Mouse (Mus musculus) limb, embryonic 15.5 days (tissue): ENCODE results near the gene Pkp1. TPM values are rescaled to one million over a fixed set of nuclear protein-coding genes. Genes with fewer than 3 reads are reported as not detected.
A peak's percentile ranks its signal among the peaks of the same experiment; 100 is the strongest.

Experiments
- ATAC-seq: fragments of 200-750 bp; cut with Nextera tagmentation; 2 replicates; pipeline ENCODE4 v1.8.0; 2017; ENCODE audit warnings: low read depth, moderate TSS enrichment; ENCODE audit not compliant: insufficient number of reproducible peaks, low FRiP score, low TSS enrichment
- H3K27ac ChIP-seq: fragments of 300-500 bp; sonication (generic); 2 replicates; pipeline ENCODE4 v1.5.1; 2015; ENCODE audit warnings: moderate library complexity, mild to moderate bottlenecking, inconsistent platforms
- H3K27me3 ChIP-seq: fragments of 300-500 bp; sonication (generic); 2 replicates; pipeline ENCODE4 v1.6.1; 2015; ENCODE audit warnings: inconsistent platforms
- H3K36me3 ChIP-seq: fragments of 300-500 bp; sonication (generic); 2 replicates; pipeline ENCODE4 v1.6.1; 2015; ENCODE audit warnings: inconsistent platforms
- H3K4me1 ChIP-seq: fragments of 300-500 bp; sonication (generic); 2 replicates; pipeline ENCODE4 v1.6.1; 2015; ENCODE audit warnings: inconsistent platforms
- H3K4me2 ChIP-seq: fragments of 300-500 bp; sonication (generic); 2 replicates; pipeline ENCODE4 v1.6.1; 2015; ENCODE audit warnings: mild to moderate bottlenecking, inconsistent platforms
- H3K4me3 ChIP-seq: fragments of 300-500 bp; sonication (generic); 2 replicates; pipeline ENCODE4 v1.5.1; 2015; ENCODE audit warnings: mild to moderate bottlenecking, inconsistent platforms
- H3K9ac ChIP-seq: fragments of 300-500 bp; sonication (generic); 2 replicates; pipeline ENCODE4 v1.6.1; 2015; ENCODE audit warnings: inconsistent platforms
- H3K9me3 ChIP-seq: fragments of 300-500 bp; sonication (generic); 2 replicates; pipeline ENCODE4 v1.6.1; 2016; ENCODE audit warnings: inconsistent platforms
- whole genome bisulfite sequencing: fragments of 180-500 bp; shearing (Covaris S2); methylation state at CpG from one replicate; pipeline ENCODE4 v1.1.7; 2015; 5-methylcytosine and 5-hydroxymethylcytosine counted together
- polyA plus RNA-seq: library from polyadenylated mRNA; unstranded; fragments of >200 nt; fragmentation: Nextera tagmentation; extraction: Ambion mirVana; gene quantifications from 2 replicates; pipeline ENCODE4 v1.2.1, GENCODE M21; 2015

Pkp1 gene
- polyA plus RNA-seq, 1 experiment from 2014 or later, result 89.7 TPM

DNA sequence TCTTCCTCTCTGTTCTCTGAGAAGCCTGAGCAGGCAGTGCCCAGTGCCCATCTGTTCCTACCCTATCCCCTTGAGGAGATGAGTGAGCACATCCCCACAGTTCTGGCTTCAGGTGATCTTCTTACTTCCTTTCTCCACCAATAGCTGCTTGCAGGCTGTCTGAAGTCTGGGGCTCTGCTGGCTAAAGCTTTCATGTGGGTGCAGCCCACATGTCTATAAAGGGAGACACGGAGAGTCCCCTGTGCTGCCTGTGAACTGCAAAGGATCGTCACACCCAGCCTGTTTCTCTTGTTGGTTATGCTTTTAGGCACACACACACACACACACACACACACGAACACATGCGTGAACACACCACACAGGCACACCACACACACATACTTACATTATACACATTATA is 46.0 kb downstream of the Pkp1 start:
- H3K9me3 ChIP-seq, result no peaks in the 10 kb centered on the region

DNA sequence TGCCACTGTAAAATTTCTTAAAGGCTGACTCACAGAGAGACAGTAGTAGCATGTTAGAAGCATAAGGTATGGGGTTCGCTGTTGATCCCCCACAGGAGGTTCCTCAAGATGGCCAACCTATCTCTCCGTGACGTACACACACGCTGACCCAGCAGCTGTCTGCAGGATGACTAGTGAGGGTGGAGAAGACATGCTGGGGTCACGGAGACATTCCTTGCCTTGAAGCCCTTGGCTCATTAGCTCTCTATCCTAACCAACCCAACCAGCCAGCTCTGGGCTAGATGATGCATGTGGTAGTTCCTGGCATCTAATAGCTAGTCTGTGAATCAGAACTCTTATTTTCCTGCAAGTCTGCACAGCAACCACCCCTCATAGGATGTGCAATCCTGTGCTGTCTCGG is 50.4 kb downstream of the Pkp1 start:
- H3K4me3 ChIP-seq, result no peak overlapping the region
- H3K27ac ChIP-seq, result no peak overlapping the region
- no peaks in the 10 kb centered on the region for H3K36me3 ChIP-seq
- H3K9me3 ChIP-seq, result no peaks in the 10 kb centered on the region
- H3K4me2 ChIP-seq, result no peak overlapping the region
- WGBS, result 88% methylated on average over 6 of the region's 6 CpGs
- no peaks in the 10 kb centered on the region for H3K4me1 ChIP-seq
- peaks cover 4% of the 10 kb centered on the region; the same call in 1 of the 2 replicates for H3K27me3 ChIP-seq
- H3K9ac ChIP-seq, result no peak overlapping the region
- no peak for ATAC-seq

More for the DNA sequence above, 46.0 kb downstream of the Pkp1 start:
- 71% methylated on average over 4 of the region's 4 CpGs for WGBS
- Histone ChIP-seq H3K4me3 (no peak overlapping the region), H3K4me2 (no peak overlapping the region), H3K36me3 (no peaks in the 10 kb centered on the region), H3K4me1 (no peaks in the 10 kb centered on the region), H3K9ac (no peak overlapping the region), H3K27ac (no peak overlapping the region), H3K27me3 (no peaks in the 10 kb centered on the region)
- no peak for ATAC-seq

- H3K36me3 ChIP-seq, result no peaks in the 10 kb centered on the region
- no peak overlapping the region for H3K27ac ChIP-seq
- ATAC-seq, result peak; percentile 73
- peaks cover 4% of the 10 kb centered on the region; the same call in 1 of the 2 replicates for H3K27me3 ChIP-seq
- H3K4me2 ChIP-seq, result no peak overlapping the region
- 44% methylated on average over 19 of the region's 19 CpGs for WGBS
- H3K4me1 ChIP-seq, result 0 out of 2 replicates have a peak, but pooled peaks cover 3% of the 10 kb centered on the region
- no peak overlapping the region for H3K4me3 ChIP-seq
- no peaks in the 10 kb centered on the region for H3K9me3 ChIP-seq
- no peak overlapping the region for H3K9ac ChIP-seq
Measured at GRCm38 (mm10) chr1:135865518-135866194, 53.4 kb downstream of the Pkp1 start.

GRCm38 (mm10) chr1:135864830-135865229 is 54.2 kb downstream of the Pkp1 start:
- H3K9ac ChIP-seq, result no peak overlapping the region
- H3K4me3 ChIP-seq, result no peak overlapping the region
- no peaks in the 10 kb centered on the region for H3K36me3 ChIP-seq
- 0 out of 2 replicates have a peak, but pooled peaks cover 3% of the 10 kb centered on the region for H3K4me1 ChIP-seq
- no peak for ATAC-seq
- WGBS, result 86% methylated on average over 6 of the region's 6 CpGs
- H3K4me2 ChIP-seq, result no peak overlapping the region
- no peaks in the 10 kb centered on the region for H3K9me3 ChIP-seq
- H3K27ac ChIP-seq, result no peak overlapping the region
- peaks cover 4% of the 10 kb centered on the region; the same call in 1 of the 2 replicates for H3K27me3 ChIP-seq

DNA sequence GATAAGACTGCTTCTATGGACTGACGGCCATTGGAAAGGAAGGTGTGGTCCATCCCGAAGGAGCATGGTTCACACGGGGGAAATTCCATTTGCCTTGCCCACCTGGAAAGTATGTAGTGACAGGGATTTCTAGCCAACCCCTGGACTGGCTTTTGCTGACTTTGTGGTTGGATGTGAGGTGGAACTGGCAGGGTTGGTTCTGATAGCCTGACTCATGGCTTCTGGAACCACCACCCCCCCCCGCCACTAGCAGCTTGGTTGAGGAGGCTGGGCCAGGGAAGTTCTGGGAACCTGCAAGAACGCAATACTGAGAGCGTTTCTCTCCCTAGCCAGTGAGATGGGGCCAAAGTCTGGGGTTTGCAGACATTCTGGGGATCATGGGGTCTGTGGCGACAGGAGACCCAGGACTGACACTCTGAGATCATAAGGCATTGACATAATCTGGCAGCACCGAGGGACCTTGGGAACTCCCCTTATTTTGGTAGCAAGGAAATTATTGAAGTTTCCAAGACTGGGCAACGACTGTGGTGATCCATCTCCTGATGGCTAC is 55.1 kb downstream of the Pkp1 start:
- 74% methylated on average over 9 of the region's 9 CpGs for WGBS

GRCm38 (mm10) chr1:135862561-135862960 is 56.4 kb downstream of the Pkp1 start:
- Histone ChIP-seq H3K36me3 (no peaks in the 10 kb centered on the region), H3K4me2 (no peak overlapping the region), H3K27ac (no peak overlapping the region; the same call in 1 of the 2 replicates), H3K9me3 (no peaks in the 10 kb centered on the region), H3K4me3 (no peak overlapping the region), H3K9ac (no peak overlapping the region), H3K4me1 (0 out of 2 replicates have a peak, but pooled peaks cover 3% of the 10 kb centered on the region), H3K27me3 (peaks cover 4% of the 10 kb centered on the region; the same call in 1 of the 2 replicates)
- 75% methylated on average over 5 of the region's 5 CpGs for WGBS
- no peak for ATAC-seq

More for the DNA sequence above, 55.1 kb downstream of the Pkp1 start:
- H3K36me3 ChIP-seq, result no peaks in the 10 kb centered on the region
- no peak overlapping the region for H3K27ac ChIP-seq
- H3K9ac ChIP-seq, result no peak overlapping the region
- H3K4me1 ChIP-seq, result 0 out of 2 replicates have a peak, but pooled peaks cover 3% of the 10 kb centered on the region
- no peak overlapping the region for H3K4me3 ChIP-seq
- H3K4me2 ChIP-seq, result no peak overlapping the region
- no peaks in the 10 kb centered on the region for H3K9me3 ChIP-seq
- H3K27me3 ChIP-seq, result peaks cover 4% of the 10 kb centered on the region; the same call in 1 of the 2 replicates
- ATAC-seq, result no peak

GRCm38 (mm10) chr1:135861980-135862552 is 56.9 kb downstream of the Pkp1 start:
- no peaks in the 10 kb centered on the region for H3K36me3 ChIP-seq
- no peak overlapping the region for H3K9ac ChIP-seq
- peaks cover 4% of the 10 kb centered on the region; the same call in 1 of the 2 replicates for H3K27me3 ChIP-seq
- no peaks in the 10 kb centered on the region for H3K9me3 ChIP-seq
- no peak overlapping the region; the same call in 1 of the 2 replicates for H3K27ac ChIP-seq
- 63% methylated on average over 9 of the region's 9 CpGs for WGBS
- peaks cover 5% of the 10 kb centered on the region; the same call in 1 of the 2 replicates for H3K4me1 ChIP-seq
- H3K4me3 ChIP-seq, result no peak overlapping the region
- H3K4me2 ChIP-seq, result no peak overlapping the region
- 0 out of 2 replicates have a peak, but pooled peaks have one; percentile 24 for ATAC-seq

DNA sequence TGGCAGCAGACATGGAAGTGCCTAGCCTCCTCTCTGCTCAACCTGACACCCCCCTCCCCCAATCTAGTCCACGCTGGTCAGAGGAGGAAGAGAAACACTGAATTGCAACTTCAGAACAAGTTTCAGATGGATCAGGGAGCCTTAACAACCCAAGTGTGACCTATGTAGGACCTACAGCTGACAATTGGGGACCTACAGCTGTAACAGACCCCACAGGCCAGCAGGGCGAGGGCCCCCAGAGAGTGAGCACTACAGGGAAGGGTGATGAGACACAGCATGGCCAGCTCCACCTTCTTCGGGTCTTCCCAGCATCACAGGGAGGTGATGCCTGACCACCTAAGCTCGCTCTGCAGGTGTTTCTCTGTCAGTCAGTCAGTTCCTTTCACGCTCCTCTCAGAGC is 57.9 kb downstream of the Pkp1 start:
- H3K9me3 ChIP-seq, result no peaks in the 10 kb centered on the region
- no peak overlapping the region for H3K9ac ChIP-seq
- H3K4me2 ChIP-seq, result no peak overlapping the region
- H3K27ac ChIP-seq, result no peak overlapping the region
- no peak for ATAC-seq
- H3K4me3 ChIP-seq, result no peak overlapping the region
- peaks cover 2% of the 10 kb centered on the region; the same call in 1 of the 2 replicates for H3K27me3 ChIP-seq
- 76% methylated on average over 5 of the region's 5 CpGs for WGBS
- peaks cover 5% of the 10 kb centered on the region; the same call in 1 of the 2 replicates for H3K4me1 ChIP-seq
- no peaks in the 10 kb centered on the region for H3K36me3 ChIP-seq

GRCm38 (mm10) chr1:135858533-135858932 is 60.5 kb downstream of the Pkp1 start:
- no peaks in the 10 kb centered on the region for H3K9me3 ChIP-seq
- no peak for ATAC-seq
- H3K9ac ChIP-seq, result no peak overlapping the region
- H3K27ac ChIP-seq, result no peak overlapping the region
- no peaks in the 10 kb centered on the region for H3K27me3 ChIP-seq
- H3K4me3 ChIP-seq, result no peak overlapping the region
- peaks cover 5% of the 10 kb centered on the region; the same call in 1 of the 2 replicates for H3K4me1 ChIP-seq
- WGBS, result 87% methylated on average over 7 of the region's 7 CpGs
- H3K4me2 ChIP-seq, result no peak overlapping the region
- H3K36me3 ChIP-seq, result no peaks in the 10 kb centered on the region

DNA sequence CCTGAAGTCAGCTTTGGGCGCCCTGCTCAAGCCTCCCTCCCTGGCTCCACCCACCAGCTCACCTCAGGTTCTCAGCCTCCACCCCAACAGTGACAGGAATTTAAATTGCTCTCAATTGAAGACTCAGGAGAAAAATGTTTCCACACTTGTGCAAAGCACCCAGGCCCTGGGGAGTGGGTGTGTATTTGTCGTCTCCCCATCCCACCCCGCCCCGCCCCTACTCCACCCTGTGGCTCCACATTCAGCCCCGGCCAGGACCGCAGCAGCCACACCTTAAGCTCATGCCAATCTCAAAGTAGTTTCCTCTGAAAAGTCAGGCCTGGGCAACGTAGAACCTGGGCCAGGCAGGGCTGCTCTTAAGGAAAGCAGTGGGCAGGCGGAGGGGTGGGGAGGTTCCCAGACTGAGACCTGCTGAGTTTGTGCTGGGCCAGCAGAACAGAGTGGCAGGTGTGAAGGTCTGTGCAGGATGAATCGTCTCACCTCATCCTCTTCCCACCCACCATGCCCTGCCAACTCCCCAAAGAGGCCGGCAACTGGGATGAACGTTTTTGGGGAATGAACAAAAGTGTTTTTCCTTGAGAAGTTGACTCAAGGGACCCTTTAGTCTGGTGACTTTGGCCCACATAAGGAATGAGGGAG is 61.8 kb downstream of the Pkp1 start:
- Histone ChIP-seq H3K9ac (no peak overlapping the region), H3K4me1 (peaks cover 9% of the 10 kb centered on the region; the same call in 1 of the 2 replicates), H3K4me2 (no peak overlapping the region), H3K27me3 (no peaks in the 10 kb centered on the region), H3K36me3 (no peaks in the 10 kb centered on the region), H3K27ac (no peak overlapping the region), H3K4me3 (no peak overlapping the region), H3K9me3 (no peaks in the 10 kb centered on the region)
- 39% methylated on average over 11 of the region's 11 CpGs for WGBS
- no peak for ATAC-seq

GRCm38 (mm10) chr1:135856070-135856469 is 62.9 kb downstream of the Pkp1 start:
- Histone ChIP-seq H3K27me3 (no peaks in the 10 kb centered on the region), H3K4me2 (no peak overlapping the region), H3K36me3 (no peaks in the 10 kb centered on the region), H3K27ac (no peak overlapping the region), H3K9me3 (no peaks in the 10 kb centered on the region), H3K4me3 (no peak overlapping the region), H3K9ac (no peak overlapping the region), H3K4me1 (peaks cover 7% of the 10 kb centered on the region; the same call in 1 of the 2 replicates)
- WGBS, result 64% methylated on average over 4 of the region's 4 CpGs
- no peak for ATAC-seq
